Mouse (Mus musculus): ENCODE measurements around the gene Tox2. TPM values are rescaled to one million over a fixed set of nuclear protein-coding genes. Genes with fewer than 3 reads are reported as not detected.

The Tox2 gene
- total RNA-seq, 2 experiments from 2014 or later, result 3.9 to 5.0 TPM

DNA sequence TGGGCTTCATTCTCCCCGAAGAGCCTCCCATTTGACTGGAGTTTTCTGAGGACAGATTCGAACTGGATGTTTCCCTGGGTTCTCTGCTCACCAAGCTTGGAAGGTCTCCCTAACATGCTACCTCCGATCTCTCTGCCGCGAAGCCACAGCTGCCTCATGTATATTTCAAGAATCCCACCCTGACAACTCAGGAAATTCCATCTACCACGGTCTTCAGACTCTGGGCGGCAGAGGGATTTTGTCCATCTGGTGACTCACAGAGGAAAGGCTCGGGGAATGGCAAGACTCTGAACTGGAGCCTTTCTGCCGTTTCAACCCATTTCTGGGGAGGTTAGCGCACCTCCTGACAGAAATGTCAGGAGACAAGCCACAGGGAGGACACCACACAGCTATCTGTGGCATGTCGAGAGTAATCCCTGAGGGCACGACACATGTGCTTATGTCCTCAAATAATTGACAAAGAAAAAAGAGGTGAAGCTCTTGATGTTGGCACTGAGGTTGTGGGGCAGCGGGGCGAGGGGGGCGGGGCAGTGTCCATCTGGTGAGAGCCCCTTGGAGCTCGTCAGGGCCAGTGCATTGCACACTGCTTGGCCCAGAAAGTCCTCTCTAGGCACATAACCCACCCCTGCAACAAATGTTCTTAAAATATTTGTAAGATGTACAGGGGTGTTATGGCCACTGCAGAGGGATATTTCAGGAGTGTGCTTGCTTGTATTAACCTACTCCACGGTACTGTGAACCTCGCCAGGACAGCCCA, 162.0 kb downstream of the Tox2 start:
- DNase-seq, result no peak

DNA sequence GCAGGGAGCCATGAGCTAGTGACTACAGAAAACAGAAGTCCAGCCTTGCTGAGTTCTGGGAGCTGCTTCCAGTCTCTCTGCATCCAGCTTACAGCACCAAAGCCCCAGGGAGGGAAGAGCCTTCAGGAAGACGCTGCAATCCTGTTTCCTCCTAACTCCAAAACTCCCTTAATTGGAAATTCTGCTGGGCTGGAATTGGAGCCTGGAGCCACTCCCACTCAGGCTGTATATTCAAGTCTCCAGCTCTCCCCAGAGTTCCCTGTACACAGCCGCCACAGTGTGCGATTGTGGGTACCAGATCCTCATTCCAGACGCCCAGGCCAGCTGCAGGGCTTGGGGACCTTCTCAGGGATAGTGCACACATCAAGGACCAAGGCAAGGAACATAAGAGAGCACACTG, 167.2 kb downstream of the Tox2 start:
- DNase-seq, result no peak

DNA sequence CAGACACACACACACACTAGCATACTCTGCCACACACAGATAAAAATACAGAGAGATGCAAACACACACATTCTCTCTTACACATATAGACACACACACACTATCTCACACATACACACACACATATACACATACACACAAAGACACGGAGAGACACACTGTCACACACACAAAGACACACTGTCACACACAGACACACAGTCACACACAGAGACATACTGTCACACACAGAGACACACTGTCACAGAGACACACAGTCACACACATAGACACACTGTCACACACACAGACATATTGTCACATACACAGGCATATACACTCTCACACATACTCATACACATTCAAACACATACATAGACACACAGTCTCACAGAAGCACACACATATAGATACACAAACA, 169.7 kb downstream of the Tox2 start:
- no peak for DNase-seq

Other genes with a start within 250 kb of the Tox2 start
- 1 to 10 TPM; 2.1 to 3.1 TPM for gene Sgk2, start 215.8 kb upstream of the Tox2 start, total RNA-seq (2021)
- gene Ift52, start 185.8 kb upstream of the Tox2 start, total RNA-seq (2021), result 10 to 100 TPM; 35.6 to 38.1 TPM
- gene Mybl2, start 148.4 kb upstream of the Tox2 start, total RNA-seq (2021), result 10 to 100 TPM in 1 of 2 experiments, 1 to 10 TPM in 1; 8.8 to 11.1 TPM
- not detected for gene Gtsf1l, start 115.3 kb upstream of the Tox2 start, total RNA-seq (2021)
- 10 to 100 TPM; 11.5 to 23.5 TPM for gene Jph2, start 194.9 kb downstream of the Tox2 start, total RNA-seq (2021)
- gene Oser1, start 221.6 kb downstream of the Tox2 start, total RNA-seq (2021), result 10 to 100 TPM; 34.6 to 34.8 TPM
- 1 to 10 TPM; 3.4 to 4.3 TPM for gene Gdap1l1, start 235.4 kb downstream of the Tox2 start, total RNA-seq (2021)

Measured in adrenal gland, postnatal 10 days (tissue).